Mouse (Mus musculus) neural tube, embryonic 11.5 days (tissue): ENCODE results near the gene Ctsw. TPM values are rescaled to one million over a fixed set of nuclear protein-coding genes. Genes with fewer than 3 reads are reported as not detected.

Experiments
- ATAC-seq: fragments of 200-750 bp; cut with Nextera tagmentation; 2 replicates; pipeline ENCODE4 v1.8.0; 2017; ENCODE audit warnings: moderate number of reproducible peaks, mild to moderate bottlenecking, moderate TSS enrichment, moderate library complexity; ENCODE audit not compliant: insufficient read depth, low FRiP score, low TSS enrichment
- DNase-seq: peaks from one replicate; pipeline ENCODE4 v3.0.0-alpha.2; 2015; ENCODE audit warnings: low spot score
- H3K27ac ChIP-seq: fragments of 300-500 bp; sonication (generic); 2 replicates; pipeline ENCODE4 v1.5.1; 2014; ENCODE audit warnings: low read depth, mild to moderate bottlenecking, low read length
- H3K27me3 ChIP-seq: fragments of 300-500 bp; sonication (generic); 2 replicates; pipeline ENCODE4 v1.6.1; 2014; ENCODE audit warnings: mild to moderate bottlenecking, low read length, mixed read lengths; ENCODE audit not compliant: control insufficient read depth, insufficient read depth
- H3K36me3 ChIP-seq: fragments of 300-500 bp; sonication (generic); 2 replicates; pipeline ENCODE4 v1.6.1; 2014; ENCODE audit warnings: mild to moderate bottlenecking, low read length, moderate library complexity, mixed read lengths; ENCODE audit not compliant: control insufficient read depth, insufficient read depth
- H3K4me1 ChIP-seq: fragments of 300-500 bp; sonication (generic); 2 replicates; pipeline ENCODE4 v1.6.1; 2014; ENCODE audit warnings: low read length, mixed read lengths; ENCODE audit not compliant: control insufficient read depth, insufficient read depth
- H3K4me2 ChIP-seq: fragments of 300-500 bp; sonication (generic); 2 replicates; pipeline ENCODE4 v1.6.1; 2014; ENCODE audit warnings: low read depth, mild to moderate bottlenecking, moderate library complexity
- H3K4me3 ChIP-seq: fragments of 300-500 bp; sonication (generic); 2 replicates; pipeline ENCODE4 v1.5.1; 2014; ENCODE audit warnings: low read depth, low read length
- H3K9ac ChIP-seq: fragments of 300-500 bp; sonication (generic); 2 replicates; pipeline ENCODE4 v1.6.1; 2014; ENCODE audit warnings: mild to moderate bottlenecking, low read length
- H3K9me3 ChIP-seq: fragments of 300-500 bp; sonication (generic); 2 replicates; pipeline ENCODE4 v1.6.1; 2016; ENCODE audit warnings: low read length; ENCODE audit not compliant: control insufficient read depth
- WGBS: fragments of 180-500 bp; shearing (Covaris S2); extraction: QIAGEN DNeasy Blood & Tissue Kit; methylation state at CpG from one replicate; pipeline ENCODE4 v1.1.7; 2014; 5-methylcytosine and 5-hydroxymethylcytosine counted together
- polyA plus RNA-seq: library from polyadenylated mRNA; unstranded; fragments of >200 nt; fragmentation: Nextera tagmentation; extraction: Ambion mirVana; gene quantifications from 2 replicates; pipeline ENCODE4 v1.2.1, GENCODE M21; 2014

Ctsw gene
- polyA plus RNA-seq, 1 experiment from 2014 or later = 1.7 TPM

DNA sequence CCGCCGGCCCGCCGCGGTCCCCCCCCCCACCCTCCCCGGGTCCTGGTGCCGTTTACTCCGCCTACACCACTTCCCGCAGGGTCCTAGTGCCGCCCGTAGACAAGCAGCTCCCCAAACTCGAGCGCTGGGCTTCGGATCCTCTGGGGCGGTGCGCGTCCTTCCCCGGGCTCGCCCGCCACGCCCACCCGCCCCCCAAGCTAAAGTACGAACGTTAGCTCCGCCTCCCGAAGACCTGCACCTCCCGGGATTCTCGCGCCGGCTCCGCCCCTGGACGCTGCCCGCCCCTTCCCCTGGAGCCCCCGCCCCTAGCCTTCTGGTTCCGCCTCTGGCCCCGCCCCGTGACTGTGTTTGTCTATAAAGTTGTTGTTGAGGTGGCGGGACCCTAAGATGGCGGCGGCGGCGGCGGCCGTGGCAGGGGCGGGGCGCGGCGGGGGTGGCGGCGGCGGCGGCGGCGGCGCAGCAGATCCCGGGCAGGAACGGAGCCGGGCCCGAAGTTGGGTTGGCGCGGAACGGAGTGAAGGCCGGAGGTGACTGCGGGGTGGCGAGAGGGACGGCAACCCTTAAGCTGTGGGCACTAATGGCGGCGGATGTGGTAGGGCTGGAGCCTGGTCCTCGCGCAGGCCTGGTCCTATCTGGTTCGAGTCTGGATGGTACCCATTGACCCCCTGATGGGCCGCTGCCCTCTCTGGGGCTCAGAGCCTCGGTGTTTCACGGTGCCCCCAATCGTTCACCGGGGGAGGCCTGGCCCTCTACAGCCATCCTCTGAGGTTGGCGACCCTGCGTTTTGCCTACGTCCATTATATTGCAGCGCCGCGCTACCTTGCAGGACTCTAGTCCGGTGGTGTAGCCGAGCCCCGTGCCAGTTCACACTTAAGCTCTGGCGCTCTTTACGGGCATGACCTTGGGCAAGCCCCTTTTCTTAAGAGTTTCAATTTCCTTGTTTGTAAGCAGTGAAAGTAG lies 43.2 kb downstream of the Ctsw start, which contains the start of the genes Drap1 and AI837181:
Gene Drap1, minus strand, starts transcription at position 198 of the 960 bp plus-strand sequence.
Gene AI837181, plus strand, starts transcription at position 363 of the 960 bp plus-strand sequence.
- Histone ChIP-seq H3K27me3 (no peaks in the 10 kb centered on the region), H3K4me3 (peak within 1 kb of the TSS; percentile 64), H3K36me3 (peaks cover 15% of the 10 kb centered on the region), H3K4me2 (peak within 1 kb of the TSS; percentile 87), H3K9ac (peak within 1 kb of the TSS; percentile 81), H3K9me3 (no peaks in the 10 kb centered on the region), H3K27ac (peak within 1 kb of the TSS; percentile 80), H3K4me1 (peaks cover 17% of the 10 kb centered on the region)
- peak; percentile 97 for DNase-seq
- under 1% methylated on average over 64 of the region's 87 CpGs for WGBS
- ATAC-seq = peak; percentile 87

DNA sequence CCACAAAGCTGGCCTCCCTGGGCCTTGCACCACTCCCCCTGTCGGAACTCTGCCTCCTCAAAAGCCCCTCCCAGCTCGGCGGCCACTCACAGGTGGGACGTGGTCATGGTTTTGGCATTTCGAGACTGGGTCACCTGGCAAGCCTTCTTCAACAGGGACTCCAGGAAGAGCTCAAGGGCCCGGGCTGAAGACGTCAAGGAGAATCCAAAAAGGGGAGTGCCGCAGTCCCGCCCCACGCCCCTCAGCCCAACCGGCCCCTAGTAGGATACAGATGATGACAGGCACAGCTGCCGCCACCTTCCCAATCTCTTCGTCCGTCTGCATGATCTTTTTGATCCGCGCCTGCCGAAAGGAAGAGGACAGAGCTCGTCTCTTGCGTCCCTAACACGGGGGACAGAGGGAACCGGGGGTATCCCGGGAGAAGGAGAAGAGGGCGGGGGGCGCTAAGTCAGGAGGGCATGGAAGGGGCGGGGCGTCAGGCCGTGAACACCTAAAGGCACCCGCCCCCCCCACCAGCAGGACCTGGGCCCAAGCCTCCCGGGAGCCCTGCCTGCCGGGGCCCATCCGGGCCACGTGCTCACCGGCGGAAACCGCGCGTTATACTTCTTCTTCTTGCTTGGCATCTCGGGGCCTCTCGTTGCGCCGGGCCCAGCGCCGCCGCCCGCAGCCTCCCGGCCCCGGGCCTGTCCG lies 44.1 kb downstream of the Ctsw start:
- Histone ChIP-seq H3K27ac (peak overlapping the region; percentile 80), H3K9me3 (no peaks in the 10 kb centered on the region), H3K4me3 (peak overlapping the region; percentile 64), H3K9ac (peak overlapping the region; percentile 81), H3K27me3 (no peaks in the 10 kb centered on the region), H3K36me3 (peaks cover 15% of the 10 kb centered on the region), H3K4me1 (peaks cover 17% of the 10 kb centered on the region), H3K4me2 (peak overlapping the region; percentile 87)
- DNase-seq = peak; percentile 77
- peak; percentile 69 for ATAC-seq
- under 1% methylated on average over 35 of the region's 48 CpGs for whole genome bisulfite sequencing

GRCm38 (mm10) chr19:5423561-5423960 lies 44.7 kb downstream of the Ctsw start:
- Histone ChIP-seq H3K27ac (no peak overlapping the region), H3K36me3 (peaks cover 15% of the 10 kb centered on the region), H3K27me3 (no peaks in the 10 kb centered on the region), H3K4me2 (peak overlapping the region; percentile 87), H3K4me1 (peaks cover 17% of the 10 kb centered on the region), H3K9ac (peak overlapping the region; percentile 81), H3K4me3 (peak overlapping the region; percentile 64), H3K9me3 (no peaks in the 10 kb centered on the region)
- 75% methylated on average over 12 of the region's 12 CpGs for WGBS
- ATAC-seq (no peak), DNase-seq (no peak)

GRCm38 (mm10) chr19:5422895-5423443 lies 45.3 kb downstream of the Ctsw start:
- Histone ChIP-seq H3K9ac (no peak overlapping the region), H3K9me3 (no peaks in the 10 kb centered on the region), H3K27ac (no peak overlapping the region), H3K36me3 (peaks cover 15% of the 10 kb centered on the region), H3K4me3 (peak overlapping the region; percentile 64; the same call in 1 of the 2 replicates), H3K4me2 (0 out of 2 replicates have a peak overlapping the region, but pooled peaks have one; percentile 87), H3K27me3 (no peaks in the 10 kb centered on the region), H3K4me1 (peaks cover 17% of the 10 kb centered on the region)
- DNase-seq (no peak), ATAC-seq (no peak)
- WGBS = 74% methylated on average over 9 of the region's 9 CpGs

DNA sequence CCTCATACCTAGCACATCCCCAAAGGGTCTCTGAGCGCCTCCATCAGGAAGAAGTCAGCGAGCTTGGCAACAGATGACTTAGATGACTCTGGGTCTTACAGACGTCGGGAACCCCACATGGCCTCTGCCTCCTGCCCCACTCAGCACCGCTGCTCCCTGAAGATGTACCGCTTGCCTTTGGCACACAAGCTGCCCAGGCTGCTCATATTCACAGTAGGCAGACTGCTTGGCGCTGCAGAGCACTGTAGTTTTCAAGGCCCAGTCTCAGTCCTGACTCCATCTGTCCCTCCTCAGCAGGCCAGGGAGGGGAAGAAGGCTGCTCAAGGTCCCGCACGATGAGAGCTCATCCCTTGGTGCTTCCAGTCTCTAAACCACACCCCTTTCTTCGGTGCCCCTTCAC lies 46.0 kb downstream of the Ctsw start:
- peaks cover 15% of the 10 kb centered on the region for H3K36me3 ChIP-seq
- DNase-seq = no peak
- H3K27me3 ChIP-seq = no peaks in the 10 kb centered on the region
- no peak overlapping the region for H3K4me2 ChIP-seq
- H3K4me1 ChIP-seq = peaks cover 17% of the 10 kb centered on the region
- H3K27ac ChIP-seq = no peak overlapping the region
- no peak overlapping the region for H3K4me3 ChIP-seq
- H3K9ac ChIP-seq = no peak overlapping the region
- no peaks in the 10 kb centered on the region for H3K9me3 ChIP-seq
- WGBS = 90% methylated on average over 10 of the region's 10 CpGs
- no peak for ATAC-seq

GRCm38 (mm10) chr19:5421784-5422183 lies 46.5 kb downstream of the Ctsw start:
- 91% methylated on average over 5 of the region's 5 CpGs for WGBS
- H3K36me3 ChIP-seq = peaks cover 11% of the 10 kb centered on the region
- H3K4me2 ChIP-seq = no peak overlapping the region
- no peak for ATAC-seq
- H3K27ac ChIP-seq = no peak overlapping the region
- H3K4me3 ChIP-seq = no peak overlapping the region
- no peaks in the 10 kb centered on the region for H3K9me3 ChIP-seq
- DNase-seq = no peak
- H3K4me1 ChIP-seq = peaks cover 17% of the 10 kb centered on the region
- no peak overlapping the region for H3K9ac ChIP-seq
- no peaks in the 10 kb centered on the region for H3K27me3 ChIP-seq

GRCm38 (mm10) chr19:5420579-5420978 lies 47.7 kb downstream of the Ctsw start:
- Histone ChIP-seq H3K27ac (no peak overlapping the region), H3K9ac (no peak overlapping the region), H3K36me3 (peaks cover 7% of the 10 kb centered on the region), H3K4me1 (peaks cover 10% of the 10 kb centered on the region), H3K4me3 (no peak overlapping the region), H3K4me2 (no peak overlapping the region), H3K9me3 (no peaks in the 10 kb centered on the region), H3K27me3 (no peaks in the 10 kb centered on the region)
- no peak for DNase-seq
- WGBS = 97% methylated on average over 6 of the region's 6 CpGs
- no peak for ATAC-seq

DNA sequence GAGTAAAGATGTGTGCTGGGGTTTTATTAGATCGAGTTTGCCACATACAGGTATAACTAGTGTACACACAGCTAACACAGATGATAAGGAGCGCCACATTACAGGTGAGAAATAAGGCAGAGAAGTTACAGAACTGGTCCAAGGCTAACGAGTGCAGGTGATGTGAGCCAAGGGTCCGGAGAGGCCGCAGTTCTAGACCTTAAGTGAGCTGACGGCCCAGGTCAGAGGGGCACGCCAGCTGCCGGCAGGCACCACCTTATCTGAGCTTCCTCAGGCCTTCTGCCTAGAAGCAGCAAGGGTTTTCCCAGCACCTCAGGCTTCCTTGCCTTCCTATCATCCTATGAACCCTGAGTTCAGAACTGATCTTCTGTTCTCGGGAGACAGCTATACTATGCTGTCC lies 48.7 kb downstream of the Ctsw start:
- H3K9ac ChIP-seq = no peak overlapping the region
- peaks cover 7% of the 10 kb centered on the region for H3K36me3 ChIP-seq
- no peaks in the 10 kb centered on the region for H3K27me3 ChIP-seq
- no peak for ATAC-seq
- H3K27ac ChIP-seq = no peak overlapping the region
- H3K4me3 ChIP-seq = no peak overlapping the region
- peaks cover 10% of the 10 kb centered on the region for H3K4me1 ChIP-seq
- H3K9me3 ChIP-seq = no peaks in the 10 kb centered on the region
- H3K4me2 ChIP-seq = no peak overlapping the region
- no peak for DNase-seq
- 94% methylated on average over 9 of the region's 9 CpGs for WGBS
